Mouse (Mus musculus): ENCODE data around the gene Mertk.

DNA sequence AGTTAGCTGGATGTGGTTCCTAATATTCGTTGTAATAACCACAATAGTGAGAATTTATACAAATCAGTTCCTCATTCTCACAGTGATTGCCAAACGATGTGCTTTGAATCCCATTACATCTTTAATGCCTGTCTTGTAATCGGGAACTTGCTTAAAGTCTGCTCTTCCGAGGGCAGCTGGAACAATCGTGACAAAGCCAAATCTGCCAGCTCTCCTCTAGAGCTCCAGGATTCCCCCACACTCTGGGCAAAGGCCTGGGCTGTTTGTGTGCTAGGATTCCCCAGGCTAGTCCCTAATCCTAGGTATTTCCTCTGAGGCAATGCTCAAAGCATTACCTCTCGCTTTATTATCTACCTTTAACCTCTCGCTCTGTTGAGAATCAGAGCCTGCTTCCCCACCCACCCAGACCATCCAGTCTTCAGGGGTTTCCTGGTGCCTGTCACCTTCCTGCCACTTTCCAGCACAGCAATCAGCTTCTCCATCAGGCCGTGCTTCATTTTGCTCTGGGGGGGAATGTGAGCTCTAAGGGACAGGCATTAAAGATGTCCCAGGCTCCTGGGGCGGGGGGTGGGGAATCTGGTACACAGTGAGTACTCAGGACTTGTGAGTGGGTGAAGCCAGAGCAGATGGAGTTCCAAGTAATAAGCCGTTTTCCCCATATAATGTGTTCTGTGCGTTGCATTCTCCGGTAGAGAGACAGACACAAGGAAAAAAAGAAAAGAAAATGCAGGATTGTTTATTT is 47.3 kb downstream of the Mertk start:
- TF ChIP-seq CTCF (IDR thresholded peaks at IDR 0.05; ENCODE audit: borderline replicate concordance, insufficient read depth, low read depth, low read length): no peak
- TF ChIP-seq POLR2A (IDR thresholded peaks at IDR 0.05; ENCODE audit: borderline replicate concordance, insufficient read depth, low read length): no peak
